Mouse (Mus musculus) testis, adult 2 months (tissue): ENCODE measurements at regions not wholly inside any gene's neighbourhood (a gene's known extent, or its start where the extent isn't known, plus 50 kb on each side); places are given as distances from the start of the nearest gene placed in this dataset.

Experiments used
- CTCF ChIP-seq: fragments of 200-500 bp; IDR thresholded peaks from 2 replicates; pipeline ENCODE4 v1.5.1; 2012; ENCODE audit warnings: low read depth, mild to moderate bottlenecking, inconsistent platforms, low read length, moderate library complexity; ENCODE audit not compliant: control insufficient read depth, insufficient read depth, insufficient replicate concordance
- POLR2A ChIP-seq: fragments of 200-500 bp; IDR thresholded peaks from 2 replicates; pipeline ENCODE4 v1.6.1; 2012; ENCODE audit warnings: low read depth, mild to moderate bottlenecking, inconsistent platforms, low read length, moderate library complexity; ENCODE audit not compliant: control insufficient read depth

GRCm38 (mm10) chr8:37062012-37062944 is 68.9 kb downstream of the AI429214 start:
- TF ChIP-seq POLR2A (no peak), CTCF (peak; percentile 80; the same call in 1 of the 2 replicates)
